Mouse (Mus musculus) right cerebral cortex, postnatal 36 days (tissue): ENCODE data around the gene Eif4b.
A peak's percentile ranks its signal among the peaks of the same experiment; 100 is the strongest.

Source experiments
- DNase-seq, 2 experiments: peaks; one replicate each; pipeline ENCODE4 v3.0.0; 2022; ENCODE audit warnings: low spot score in 2 of 2, mixed read lengths in 1 of 2

Gene Eif4b

DNA sequence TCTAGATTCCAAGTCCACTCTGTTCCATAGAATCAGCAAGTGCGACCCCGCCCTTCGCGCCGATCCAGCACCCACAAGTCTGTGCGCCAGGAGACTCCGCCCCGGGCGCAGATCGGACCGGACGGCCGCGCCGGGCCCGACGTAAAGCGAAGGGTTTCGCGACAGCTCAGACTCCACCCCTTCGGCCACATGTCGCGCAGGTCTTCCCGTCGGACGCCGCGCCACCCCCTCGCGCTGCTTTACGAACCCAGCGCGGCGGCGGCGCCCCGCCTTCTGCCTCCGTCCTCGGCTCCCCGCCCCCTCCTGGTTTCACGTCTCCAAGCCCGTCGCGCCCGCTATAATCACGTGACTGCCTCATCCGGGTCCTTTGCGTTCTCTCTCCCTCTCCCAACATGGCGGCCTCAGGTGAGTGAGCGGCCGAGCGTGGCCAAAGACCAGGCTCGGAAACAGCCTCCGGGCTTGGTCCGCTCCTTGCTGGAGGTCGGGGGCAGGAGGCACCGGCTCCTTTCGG lies at the start of gene Eif4b:
Gene Eif4b (plus strand): TSS at position 215 of the 511 bp plus-strand sequence.
- DNase-seq: peak; percentile 99

GRCm38 (mm10) chr15:102023888-102024287 lies 49.7 kb upstream of the Eif4b start:
- DNase-seq: no peak

DNA sequence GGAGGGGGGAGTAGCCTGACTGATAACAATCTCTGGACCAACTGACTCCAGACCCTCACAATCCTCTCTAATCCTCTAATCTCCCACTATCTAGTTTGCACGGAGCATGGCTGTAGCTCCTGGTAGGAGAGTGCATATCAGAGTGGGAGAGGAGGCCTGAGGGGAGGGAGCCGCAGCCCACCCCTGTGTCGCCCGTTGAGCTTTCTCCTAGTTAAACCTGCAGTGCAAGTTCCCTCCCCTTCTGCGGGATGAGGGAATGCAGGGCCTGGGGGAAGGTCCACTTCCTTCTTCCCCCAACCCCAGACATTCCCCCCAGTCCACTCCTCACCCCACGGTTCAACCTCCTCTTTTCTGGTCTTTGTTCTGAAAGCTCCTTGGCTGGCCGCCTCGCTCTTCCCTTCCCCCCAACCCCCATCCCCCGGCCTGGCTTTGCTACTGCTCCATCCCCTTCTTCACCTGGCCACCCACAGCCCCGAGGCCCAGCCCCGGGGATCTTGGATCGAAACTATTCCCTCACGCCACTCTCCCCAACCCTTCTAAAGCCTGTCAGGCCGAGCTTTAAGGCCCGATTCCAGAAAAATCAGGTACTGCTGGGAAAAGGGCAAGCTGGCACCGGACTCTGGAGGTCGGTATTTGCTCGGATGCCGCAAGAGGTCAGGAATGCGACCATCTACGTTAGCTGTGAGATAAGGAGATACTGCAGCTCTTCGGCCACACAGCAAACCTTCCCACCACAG lies 48.3 kb upstream of the Eif4b start:
- no peak for DNase-seq

GRCm38 (mm10) chr15:102026430-102026829 lies 47.1 kb upstream of the Eif4b start:
- DNase-seq: no peak

- no peak for DNase-seq
Observed at GRCm38 (mm10) chr15:102028040-102028439, 45.5 kb upstream of the Eif4b start, which contains the start of gene Krt18. Gene Krt18 (plus strand): TSS chr15:102028180.

DNA sequence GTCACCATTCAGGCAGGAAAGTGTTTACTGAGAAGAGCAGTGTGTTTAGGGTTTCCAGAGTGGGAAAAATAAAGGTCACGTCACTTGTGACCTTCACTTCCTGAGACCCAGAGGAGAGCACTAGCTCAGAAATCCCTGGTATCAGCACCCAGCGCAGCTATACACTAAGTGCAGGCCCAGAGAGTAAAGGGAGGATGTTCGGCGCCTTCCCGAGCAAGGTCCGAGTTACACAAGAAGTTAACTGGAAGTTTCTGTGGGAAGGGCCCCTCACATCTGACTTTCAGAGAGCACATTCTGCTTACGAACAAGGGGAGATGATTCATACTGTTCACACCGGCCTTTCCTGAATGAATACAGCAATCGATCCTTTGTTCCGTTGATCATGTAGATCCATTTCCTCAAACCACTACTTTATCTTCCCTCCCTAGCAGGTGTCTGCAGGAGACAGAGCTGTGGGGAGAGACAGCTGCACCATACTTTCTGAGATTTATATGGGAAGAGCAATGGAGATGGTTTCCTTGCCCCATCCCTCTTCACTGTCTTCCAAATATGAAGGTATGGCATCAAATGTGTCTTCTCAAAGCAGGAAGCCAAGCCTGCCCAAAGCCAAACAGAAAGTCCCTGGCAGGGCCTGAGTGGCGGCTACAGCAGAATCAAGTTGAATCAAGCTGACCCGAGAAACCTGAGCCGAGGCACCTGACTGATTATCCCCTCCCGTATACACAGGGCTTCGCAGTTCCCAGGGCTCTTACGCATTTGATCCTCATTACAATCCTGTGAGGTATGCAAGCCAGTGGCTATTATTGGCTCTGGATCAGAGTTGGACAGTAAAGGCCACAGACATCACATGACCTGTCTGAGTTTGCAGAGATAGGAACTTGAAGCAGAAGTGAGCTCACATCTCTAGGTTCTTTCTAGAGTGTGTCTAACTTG lies 39.2 kb upstream of the Eif4b start:
- no peak for DNase-seq

GRCm38 (mm10) chr15:102040277-102040676 lies 33.3 kb upstream of the Eif4b start:
- no peak for DNase-seq

DNA sequence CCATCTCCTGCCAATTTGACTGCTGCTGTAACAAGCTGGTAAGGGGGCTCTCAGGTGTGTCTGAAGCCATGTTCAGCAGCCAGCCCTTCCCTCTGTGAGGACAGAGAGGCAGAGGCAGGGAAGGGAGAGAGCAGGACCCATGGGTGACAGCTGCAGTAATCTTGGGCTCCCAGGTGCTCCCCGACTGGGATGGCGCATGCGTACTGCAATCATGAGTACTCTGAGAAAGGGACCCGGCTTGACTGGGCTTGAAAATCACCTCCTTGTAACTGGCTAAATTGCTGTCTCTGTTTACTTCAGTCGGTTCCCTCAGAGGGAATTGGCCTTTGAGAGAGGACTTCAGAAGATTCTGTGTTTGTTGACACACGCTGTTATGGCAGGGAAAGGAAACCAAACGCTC lies 31.6 kb upstream of the Eif4b start:
- no peak for DNase-seq

GRCm38 (mm10) chr15:102044745-102045144 lies 28.8 kb upstream of the Eif4b start:
- no peak for DNase-seq

GRCm38 (mm10) chr15:102045691-102046090 lies 27.9 kb upstream of the Eif4b start:
- DNase-seq: no peak

GRCm38 (mm10) chr15:102048006-102048405 lies 25.6 kb upstream of the Eif4b start:
- no peak for DNase-seq

DNA sequence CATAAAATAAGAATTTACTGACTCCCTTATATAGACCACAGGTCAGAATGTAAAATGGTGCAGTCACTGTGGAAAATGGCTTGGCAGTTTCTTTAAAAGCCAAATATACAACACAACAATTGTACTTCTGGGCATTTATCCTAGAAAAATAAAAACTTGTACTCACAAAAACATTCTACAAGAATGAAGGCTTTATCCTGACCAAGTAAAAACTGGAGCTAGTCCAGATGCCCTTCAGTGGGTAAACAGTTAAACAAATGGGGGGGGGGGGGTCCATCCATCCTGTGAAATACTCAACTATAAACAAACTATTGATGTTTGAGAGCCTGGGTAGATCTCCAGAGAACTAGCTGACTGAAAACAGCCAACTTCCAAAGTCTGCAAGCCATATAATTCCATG lies 23.7 kb upstream of the Eif4b start:
- DNase-seq: no peak

- DNase-seq: peak; percentile 25
Observed at GRCm38 (mm10) chr15:102051920-102052683, 21.5 kb upstream of the Eif4b start.

GRCm38 (mm10) chr15:102056495-102057174 lies 16.9 kb upstream of the Eif4b start:
- no peak for DNase-seq

- DNase-seq: peak; percentile 84 to 86
Observed at GRCm38 (mm10) chr15:102065661-102066325, 7.8 kb upstream of the Eif4b start.

DNA sequence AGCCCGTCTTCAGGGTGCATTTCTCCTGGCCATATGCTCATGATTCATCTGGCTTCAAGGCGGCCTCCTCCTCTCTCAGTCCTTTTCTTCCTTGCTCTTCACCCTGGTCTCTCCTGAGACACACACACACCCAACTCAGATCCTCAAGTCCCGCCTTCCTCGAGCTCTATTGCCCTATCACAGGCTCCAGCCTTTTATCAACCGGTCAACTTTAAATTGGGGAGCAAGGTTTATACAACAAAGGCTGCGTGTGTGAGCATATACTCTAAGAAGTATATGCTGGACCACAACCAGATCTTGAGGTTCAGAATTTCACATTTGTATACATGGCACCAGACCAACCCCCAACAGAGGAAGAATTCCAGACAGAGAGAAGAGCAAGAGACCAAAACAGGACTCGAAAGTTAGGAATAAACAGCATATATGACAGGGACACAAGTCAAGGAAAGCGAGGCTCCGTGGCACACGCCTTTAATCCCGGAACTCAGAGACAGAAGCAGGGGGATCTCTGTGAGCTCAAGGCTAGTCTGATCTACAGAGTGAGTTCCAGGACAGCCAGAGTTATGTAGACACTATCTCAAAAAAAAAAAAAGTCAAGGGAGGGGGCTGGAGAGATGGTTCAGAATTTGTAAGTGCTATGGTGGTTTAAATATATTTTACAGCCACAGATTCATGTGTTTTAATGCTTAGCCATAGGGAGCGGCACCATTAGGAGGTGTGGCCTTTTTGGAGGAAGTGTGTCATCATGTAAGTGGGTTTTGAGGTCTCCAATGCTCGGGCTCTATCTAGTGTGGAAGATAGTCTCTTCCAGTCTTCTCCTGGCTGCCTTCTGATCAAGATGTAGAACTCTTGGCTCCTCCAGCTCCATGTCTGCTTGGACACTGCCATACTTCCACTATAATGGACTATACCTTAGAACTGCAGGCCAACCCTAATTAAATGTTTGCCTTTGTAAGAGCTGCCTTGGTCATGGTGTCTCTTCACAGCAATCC lies 2.8 kb upstream of the Eif4b start:
- no peak for DNase-seq

DNA sequence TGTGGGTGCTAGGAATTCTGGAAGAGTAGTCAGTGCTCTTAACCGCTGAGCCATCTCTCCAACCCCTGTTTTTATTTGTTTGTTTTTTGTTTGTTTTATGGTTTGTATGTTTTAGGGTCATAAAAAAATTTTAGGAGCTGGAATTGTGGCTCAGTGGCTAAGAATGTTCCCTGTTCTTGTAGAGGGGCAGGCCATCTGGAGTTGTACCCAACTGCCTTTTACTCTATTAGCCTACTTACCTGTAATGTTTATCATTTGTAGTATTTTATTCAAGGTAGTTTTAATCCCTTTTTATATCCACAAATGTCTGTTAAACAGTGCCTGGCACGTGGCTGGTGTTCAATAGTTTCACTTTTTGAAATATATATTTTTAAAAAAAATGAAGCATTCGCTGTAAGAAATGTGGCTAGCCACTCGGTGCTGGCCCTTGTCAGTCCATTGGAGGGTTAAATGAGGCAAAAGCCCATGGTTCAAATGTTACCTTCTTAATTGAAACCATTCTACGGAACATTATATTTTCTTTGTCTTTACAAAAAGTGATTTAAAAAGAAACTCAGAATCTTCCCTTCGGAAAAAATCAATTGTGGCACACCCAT lies 512 bp upstream of the Eif4b start:
- no peak for DNase-seq

- peak; percentile 40 to 44 for DNase-seq
Observed at GRCm38 (mm10) chr15:102074070-102074731, 628 bp downstream of the Eif4b start.
